Mouse (Mus musculus) CD4-positive helper T cell, adult 2 months (primary cell): ENCODE measurements around the gene Gm13278.
"Not testable (repeated sequence)": the region's sequence is repeated elsewhere in the genome, so short reads cannot be mapped to it uniquely, and the experiment has no call there.

Experiments used
- DNase-seq: peaks from one replicate; pipeline ENCODE4 v3.0.0-alpha.2; 2012; ENCODE audit warnings: low read depth, missing footprints, low spot score

The Gm13278 gene

GRCm38 (mm10) chr4:88791250-88791649 lies at the start of gene Gm13278:
Gene Gm13278 (plus strand): TSS chr4:88791550.
- not testable (repeated sequence) for DNase-seq

- DNase-seq = peak; percentile 51
These were observed 48.5 kb upstream of the Gm13278 start for GRCm38 (mm10) chr4:88742771-88743371.

GRCm38 (mm10) chr4:88744207-88744606 lies 47.1 kb upstream of the Gm13278 start:
- DNase-seq = peak; percentile 24

- DNase-seq = no peak
These were observed 41.4 kb upstream of the Gm13278 start for GRCm38 (mm10) chr4:88749926-88750325.

- DNase-seq = not testable (repeated sequence)
These were observed 36.5 kb upstream of the Gm13278 start, which contains the start of gene Gm13271 for GRCm38 (mm10) chr4:88754818-88755340. Gene Gm13271 (plus strand): TSS chr4:88754868.

- DNase-seq = peak; percentile 72
These were observed 34.5 kb upstream of the Gm13278 start for GRCm38 (mm10) chr4:88756581-88757513.

GRCm38 (mm10) chr4:88757628-88758031 lies 33.7 kb upstream of the Gm13278 start:
- DNase-seq = peak; percentile 93

- DNase-seq = not testable (repeated sequence)
These were observed 32.6 kb upstream of the Gm13278 start for GRCm38 (mm10) chr4:88758751-88759150.

- DNase-seq = not testable (repeated sequence)
These were observed 31.6 kb upstream of the Gm13278 start, which contains the start of gene Gm13283 for GRCm38 (mm10) chr4:88759610-88760268. Gene Gm13283 (plus strand): TSS chr4:88760119.

- DNase-seq = peak; percentile 78
These were observed 30.9 kb upstream of the Gm13278 start for GRCm38 (mm10) chr4:88760431-88760830.

- not testable (repeated sequence) for DNase-seq
These were observed 29.6 kb upstream of the Gm13278 start for GRCm38 (mm10) chr4:88761776-88762175.

GRCm38 (mm10) chr4:88762341-88762740 lies 29.0 kb upstream of the Gm13278 start:
- DNase-seq = not testable (repeated sequence)

- DNase-seq = peak; percentile 68
These were observed 27.8 kb upstream of the Gm13278 start for GRCm38 (mm10) chr4:88763384-88764018.

- DNase-seq = not testable (repeated sequence)
These were observed 17.8 kb upstream of the Gm13278 start, which contains the start of gene Gm13290 for GRCm38 (mm10) chr4:88773534-88773933. Gene Gm13290 (plus strand): TSS chr4:88773834.

- not testable (repeated sequence) for DNase-seq
These were observed 14.7 kb upstream of the Gm13278 start, which contains the start of gene Gm13289 for GRCm38 (mm10) chr4:88776622-88777021. Gene Gm13289 (plus strand): TSS chr4:88776922.

- not testable (repeated sequence) for DNase-seq
These were observed 11.8 kb upstream of the Gm13278 start, which contains the start of gene Gm13272 for GRCm38 (mm10) chr4:88779550-88779949. Gene Gm13272 (plus strand): TSS chr4:88779850.

GRCm38 (mm10) chr4:88780320-88780719 lies 11.0 kb upstream of the Gm13278 start:
- not testable (repeated sequence) for DNase-seq

GRCm38 (mm10) chr4:88781831-88782230 lies 9.5 kb upstream of the Gm13278 start, which contains the start of gene Ifnz:
Gene Ifnz (plus strand): TSS chr4:88782131.
- DNase-seq = not testable (repeated sequence)

GRCm38 (mm10) chr4:88782335-88782734 lies 9.0 kb upstream of the Gm13278 start:
- not testable (repeated sequence) for DNase-seq

- DNase-seq = not testable (repeated sequence)
These were observed 5.9 kb upstream of the Gm13278 start, which contains the start of gene Gm13276 for GRCm38 (mm10) chr4:88785409-88785808. Gene Gm13276 (plus strand): TSS chr4:88785709.
